Mouse (Mus musculus) frontal cortex, adult 2 months (tissue): Measurements from ENCODE around the gene Gigyf1. TPM values are rescaled to one million over a fixed set of nuclear protein-coding genes. Genes with fewer than 3 reads are reported as not detected.

Experiments
- DNase-seq, 2 experiments: peaks; one replicate each; pipeline ENCODE4 v3.0.0; 2022; ENCODE audit warnings: low spot score in 1 of 2; ENCODE audit errors: extremely low spot score in 1 of 2
- polyA plus RNA-seq: library from polyadenylated mRNA; depleted of rRNA; stranded (reverse); fragments of >200 nt; gene quantifications from 2 replicates; pipeline ENCODE4 v1.2.3, GENCODE M21; 2012

The Gigyf1 gene
- polyA plus RNA-seq, 1 experiment, result 56.4 TPM

DNA sequence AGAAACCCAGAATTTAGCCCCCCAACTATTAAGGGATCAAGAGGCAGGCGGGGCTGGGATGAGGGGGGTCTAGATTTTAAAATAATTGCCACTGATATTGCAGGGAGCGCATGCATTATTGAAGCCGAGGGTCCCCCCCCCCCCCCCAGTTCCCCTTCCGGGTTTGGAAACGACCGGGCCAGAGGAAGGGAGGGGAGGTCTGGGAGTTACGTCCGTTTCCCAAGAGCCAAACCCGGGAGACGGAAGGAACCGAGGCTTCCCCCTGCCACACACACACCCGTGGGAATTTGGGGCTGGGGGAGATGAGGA lies 14.4 kb downstream of the Gigyf1 start:
- no peak for DNase-seq

DNA sequence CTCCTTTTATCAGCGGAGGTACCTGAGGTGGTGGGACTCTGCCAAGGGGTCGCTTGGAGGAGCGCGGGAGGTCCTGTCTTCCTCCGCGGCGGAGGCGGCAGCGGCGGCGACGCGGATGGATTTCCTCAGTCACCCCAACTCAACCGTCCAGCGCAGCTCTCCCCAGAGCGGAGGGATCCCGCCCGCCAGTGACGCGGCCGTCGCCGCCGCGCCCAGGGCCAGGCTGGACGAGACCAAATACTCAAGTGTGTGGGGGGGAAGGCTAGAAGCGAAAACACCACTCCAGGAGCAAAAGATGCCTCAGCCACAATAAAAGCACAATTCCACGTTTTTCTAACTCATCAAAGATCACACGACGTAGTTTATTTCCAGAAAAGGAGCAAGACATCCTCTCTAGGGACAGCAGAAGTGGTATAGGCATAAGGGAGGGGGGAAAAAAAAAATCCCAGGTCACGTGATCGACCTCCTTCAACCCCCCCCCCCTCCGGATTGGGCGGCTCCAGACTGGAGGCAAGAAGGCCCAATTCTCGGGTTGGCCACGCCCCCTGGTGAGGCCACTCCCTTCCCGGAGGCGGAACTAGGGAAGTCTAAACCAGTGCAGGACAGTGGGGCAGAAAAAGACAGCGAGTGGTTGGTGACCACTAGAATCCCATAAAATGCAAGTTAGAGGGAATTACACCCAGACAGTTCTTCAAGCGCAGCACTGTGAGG lies 14.9 kb downstream of the Gigyf1 start, which contains the start of the genes Epo and Gnb2:
TSS of gene Epo (minus strand) at position 126 of the 711 bp plus-strand sequence.
TSS of gene Gnb2 (minus strand) at position 394 of the 711 bp plus-strand sequence.
- peak; percentile 97 to 98 for DNase-seq

GRCm38 (mm10) chr5:137534762-137535161 lies 16.4 kb downstream of the Gigyf1 start:
- DNase-seq, result no peak

DNA sequence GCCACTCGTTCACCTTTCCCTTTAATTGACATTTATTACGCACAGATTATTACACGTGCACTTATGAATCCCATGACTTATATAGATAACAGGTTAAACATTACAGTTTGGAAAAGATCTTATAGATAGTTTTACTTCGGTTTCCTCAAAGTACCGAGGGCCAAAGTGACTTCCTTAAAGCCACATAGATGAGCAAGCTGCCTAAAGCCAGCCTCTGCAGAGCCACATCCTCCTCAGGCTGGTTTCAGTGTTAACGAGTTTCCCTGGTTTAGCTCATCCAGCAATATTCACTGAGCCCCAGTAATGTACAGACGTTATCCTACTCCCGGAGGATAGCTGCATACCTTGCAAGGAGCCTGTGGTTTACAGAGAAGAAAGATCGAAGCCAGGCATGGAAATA lies 17.0 kb downstream of the Gigyf1 start:
- no peak for DNase-seq

- DNase-seq, result no peak
Measured at GRCm38 (mm10) chr5:137537461-137537860, 19.1 kb downstream of the Gigyf1 start.

- peak in 1 of 2 experiments; percentile 75 for DNase-seq
Measured at GRCm38 (mm10) chr5:137539291-137539801, 21.0 kb downstream of the Gigyf1 start.

DNA sequence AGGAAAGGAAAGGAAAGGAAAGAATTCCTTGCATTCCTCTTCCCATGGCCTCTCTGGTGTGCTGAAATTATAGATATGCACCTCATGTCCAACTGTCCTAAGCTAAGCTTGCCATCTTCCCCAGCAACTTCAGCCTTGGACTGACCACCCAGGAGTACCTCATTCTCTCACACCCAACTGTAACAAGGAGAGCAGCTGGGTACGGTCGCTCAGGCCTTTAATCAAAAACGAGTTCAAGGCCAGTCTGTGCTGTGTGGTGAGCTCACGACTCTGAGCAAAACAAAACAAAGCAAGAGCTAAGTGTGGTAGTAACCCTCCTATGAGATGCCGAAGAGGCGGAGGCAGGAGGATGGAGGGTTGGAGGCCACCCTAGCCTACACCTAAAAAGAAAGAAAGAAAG lies 22.6 kb downstream of the Gigyf1 start:
- no peak for DNase-seq

GRCm38 (mm10) chr5:137541768-137542540 lies 23.6 kb downstream of the Gigyf1 start:
- no peak for DNase-seq

- no peak for DNase-seq
Measured at GRCm38 (mm10) chr5:137544926-137545325, 26.6 kb downstream of the Gigyf1 start.

- DNase-seq, result no peak
Measured at GRCm38 (mm10) chr5:137545596-137545995, 27.2 kb downstream of the Gigyf1 start.

DNA sequence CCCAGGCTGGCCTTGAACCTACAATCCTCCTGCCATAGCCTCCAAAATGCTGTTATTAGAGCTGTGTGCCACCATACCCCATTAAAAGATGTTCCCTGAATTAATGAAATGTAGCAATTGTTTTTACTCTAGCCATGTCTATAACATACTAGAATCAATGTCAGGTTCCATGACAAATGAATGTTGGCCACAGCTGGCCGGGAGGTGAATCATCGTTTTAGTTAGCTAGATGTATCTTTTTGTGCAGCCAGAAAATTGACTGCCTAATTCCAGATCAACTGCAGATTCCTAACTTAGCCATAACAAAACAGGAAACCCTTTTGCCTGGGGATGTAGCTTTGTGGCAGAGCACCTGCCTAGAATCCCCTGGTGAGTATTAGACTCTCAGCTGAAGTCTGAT lies 31.5 kb downstream of the Gigyf1 start:
- DNase-seq, result no peak

- DNase-seq, result no peak
Measured at GRCm38 (mm10) chr5:137551119-137551518, 32.8 kb downstream of the Gigyf1 start.

DNA sequence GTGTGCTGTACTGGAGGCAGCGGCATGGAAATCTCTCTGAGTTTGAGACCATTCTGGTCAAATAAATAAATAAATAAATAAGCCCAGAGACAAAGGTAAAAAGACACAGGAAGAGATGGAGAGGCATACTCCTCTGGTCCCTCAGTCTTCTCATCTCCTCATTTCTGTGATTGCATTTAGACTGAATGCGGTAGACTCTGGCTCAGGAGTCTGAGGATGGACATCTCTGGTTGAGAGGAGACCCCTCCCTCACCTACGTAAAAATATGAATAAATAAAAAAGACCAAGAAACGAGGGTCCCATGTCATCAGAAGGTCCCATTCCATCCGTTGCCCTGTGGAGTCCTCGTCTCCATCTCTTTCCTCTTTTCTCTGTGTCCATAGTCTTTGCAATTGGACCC lies 34.7 kb downstream of the Gigyf1 start:
- DNase-seq, result no peak

DNA sequence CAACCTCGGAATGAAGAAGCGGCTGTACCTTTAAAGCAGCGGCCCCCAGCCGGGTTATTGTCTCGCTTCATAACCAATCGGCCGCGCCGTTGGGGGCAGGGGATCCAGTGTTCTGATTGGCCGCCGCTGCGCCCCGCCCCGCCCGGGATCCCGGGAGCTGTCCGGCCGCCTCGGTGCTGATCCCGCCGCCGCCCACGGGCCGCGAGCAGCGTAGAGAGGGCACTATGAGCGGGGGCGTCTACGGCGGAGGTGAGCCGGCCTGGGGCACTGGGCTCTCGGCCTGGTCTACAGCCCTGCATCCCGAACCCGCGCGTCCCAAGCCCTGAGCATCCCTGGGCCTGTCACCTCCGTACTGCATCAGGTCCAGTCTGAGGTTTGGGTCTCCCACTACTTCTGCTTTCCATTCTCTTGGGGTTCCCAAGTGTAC lies 35.1 kb downstream of the Gigyf1 start, which contains the start of gene Actl6b:
TSS of gene Actl6b (plus strand) at position 107 of the 427 bp plus-strand sequence.
- peak; percentile 86 to 93 for DNase-seq

GRCm38 (mm10) chr5:137553898-137554297 lies 35.5 kb downstream of the Gigyf1 start:
- DNase-seq, result no peak

- DNase-seq, result peak in 1 of 2 experiments; percentile 59
Measured at GRCm38 (mm10) chr5:137561556-137561955, 43.2 kb downstream of the Gigyf1 start.

DNA sequence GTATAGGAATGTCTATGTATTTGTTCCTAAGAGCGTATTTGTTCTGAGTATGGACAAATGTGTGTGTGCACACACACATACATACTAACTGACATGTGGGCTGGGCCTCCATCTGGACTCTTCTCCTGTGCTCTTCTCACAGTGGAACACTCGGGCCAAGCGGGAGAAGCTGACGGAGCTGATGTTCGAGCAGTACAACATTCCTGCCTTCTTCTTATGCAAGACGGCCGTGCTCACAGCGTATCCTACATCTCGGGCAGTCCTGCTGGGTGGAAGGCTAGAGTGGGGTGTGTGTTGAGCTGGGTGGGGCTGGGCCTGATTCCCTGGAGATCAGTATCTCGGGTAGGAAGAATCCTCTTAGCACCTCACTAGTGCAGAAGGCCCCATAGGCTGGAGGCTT lies 44.6 kb downstream of the Gigyf1 start:
- peak in 1 of 2 experiments; percentile 47 for DNase-seq

DNA sequence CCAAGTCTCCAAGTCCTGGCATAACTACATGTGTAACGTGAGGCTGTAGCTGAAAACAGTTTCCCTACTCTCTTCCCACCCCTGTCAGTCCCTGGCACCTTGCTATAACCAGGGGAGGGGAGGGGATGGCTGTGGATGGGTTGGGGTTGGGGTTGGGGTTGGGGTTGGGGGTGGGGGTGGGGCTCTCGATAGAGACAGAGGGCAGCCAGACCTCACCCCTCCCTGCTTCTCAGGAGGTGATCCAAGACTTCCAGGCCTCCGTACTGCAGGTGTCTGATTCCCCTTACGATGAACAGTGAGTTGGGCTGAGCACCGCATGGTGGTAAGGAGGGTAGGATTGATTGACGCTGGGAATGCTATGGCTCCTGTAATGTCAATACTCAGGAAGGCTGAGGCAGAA lies 47.4 kb downstream of the Gigyf1 start:
- no peak for DNase-seq

DNA sequence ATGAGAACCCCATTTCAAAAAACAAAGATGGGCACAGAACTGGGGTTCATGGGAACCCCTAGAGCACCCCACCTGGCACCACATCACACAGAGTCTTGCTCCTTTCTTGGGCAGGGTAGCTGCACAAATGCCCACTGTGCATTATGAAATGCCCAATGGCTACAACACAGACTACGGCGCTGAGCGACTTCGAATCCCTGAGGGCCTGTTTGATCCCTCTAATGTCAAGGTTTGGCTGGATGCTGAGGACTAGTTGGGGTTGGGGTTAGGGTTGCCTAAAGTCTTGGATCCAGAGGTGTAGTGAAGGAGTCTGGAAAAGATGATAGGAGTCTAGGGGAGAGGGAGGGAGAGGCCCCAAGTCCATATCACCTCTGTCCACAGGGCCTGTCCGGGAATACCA lies 48.1 kb downstream of the Gigyf1 start:
- no peak for DNase-seq

DNA sequence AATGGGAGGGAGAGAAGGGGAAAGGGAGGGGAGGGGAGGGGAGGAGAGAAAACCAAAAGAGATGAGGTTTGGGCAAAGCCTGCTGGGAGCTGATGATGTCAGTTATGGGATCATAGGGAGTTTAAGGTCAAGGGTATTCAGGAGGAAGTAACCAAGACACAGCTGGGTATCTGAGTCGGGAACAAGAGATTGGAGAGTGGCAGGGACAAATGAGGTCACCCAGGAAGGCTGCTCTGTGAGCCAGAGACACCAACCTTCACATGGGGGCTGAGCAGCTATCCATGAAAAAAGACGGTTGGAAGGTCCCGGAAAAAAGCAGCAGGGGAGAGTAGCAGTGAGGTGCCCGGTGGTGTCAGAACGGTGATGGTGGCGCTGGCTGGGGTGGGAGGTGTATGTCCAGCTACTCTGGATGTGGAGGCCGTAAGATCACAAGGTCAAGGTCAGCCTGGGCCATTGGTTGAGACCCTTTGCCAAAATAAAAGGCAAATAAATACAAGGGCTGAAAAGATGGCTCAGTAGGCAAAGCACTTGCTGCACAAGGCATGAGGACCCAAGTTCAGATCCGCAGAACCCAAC lies 50.0 kb downstream of the Gigyf1 start:
- no peak for DNase-seq

GRCm38 (mm10) chr5:137569031-137569430 lies 50.7 kb downstream of the Gigyf1 start:
- no peak for DNase-seq
